Mouse (Mus musculus): Measurements from ENCODE around the gene Gm45713.
"Not testable (repeated sequence)": the region's sequence is repeated elsewhere in the genome, so short reads cannot be mapped to it uniquely, and the experiment has no call there.

The Gm45713 gene

GRCm38 (mm10) chr7:45139904-45140723 lies 4.1 kb upstream of the Gm45713 start:
- no peak for DNase-seq

GRCm38 (mm10) chr7:45138403-45138802 lies 2.4 kb upstream of the Gm45713 start:
- no peak for DNase-seq

- peak; percentile 40 to 59 for DNase-seq
Observed at GRCm38 (mm10) chr7:45137171-45138006, 1.4 kb upstream of the Gm45713 start.

GRCm38 (mm10) chr7:45135370-45135769 lies 661 bp downstream of the Gm45713 start:
- no peak for DNase-seq

- peak; percentile 40 to 64 for DNase-seq
Observed at GRCm38 (mm10) chr7:45134544-45135026, 1.4 kb downstream of the Gm45713 start.

GRCm38 (mm10) chr7:45133446-45134159 lies 2.4 kb downstream of the Gm45713 start:
- no peak for DNase-seq

- no peak for DNase-seq
Observed at GRCm38 (mm10) chr7:45131850-45132249, 4.2 kb downstream of the Gm45713 start.

GRCm38 (mm10) chr7:45129776-45130512 lies 6.1 kb downstream of the Gm45713 start:
- DNase-seq, result peak in 1 of 2 experiments; percentile 27

- no peak for DNase-seq
Observed at GRCm38 (mm10) chr7:45129318-45129717, 6.7 kb downstream of the Gm45713 start.

- peak; percentile 95 to 98 for DNase-seq
Observed at GRCm38 (mm10) chr7:45128624-45129246, 7.3 kb downstream of the Gm45713 start, which contains the start of gene Rpl13a. Gene Rpl13a, minus strand, starts transcription at chr7:45128761.

- DNase-seq, result no peak
Observed at GRCm38 (mm10) chr7:45127700-45128224, 8.3 kb downstream of the Gm45713 start.

- DNase-seq, result peak in 1 of 2 experiments; percentile 34
Observed at GRCm38 (mm10) chr7:45126844-45127699, 9.0 kb downstream of the Gm45713 start.

- DNase-seq, result peak in 1 of 2 experiments; percentile 30
Observed at GRCm38 (mm10) chr7:45126147-45126843, 9.7 kb downstream of the Gm45713 start.

- not testable (repeated sequence) for DNase-seq
Observed at GRCm38 (mm10) chr7:45125649-45126048, 10.4 kb downstream of the Gm45713 start.

- no peak for DNase-seq
Observed at GRCm38 (mm10) chr7:45125144-45125600, 10.9 kb downstream of the Gm45713 start.

GRCm38 (mm10) chr7:45124224-45125143 lies 11.5 kb downstream of the Gm45713 start, which contains the start of gene Rps11:
Gene Rps11, minus strand, starts transcription at chr7:45124439.
- peak; percentile 96 to 99 for DNase-seq

- peak in 1 of 2 experiments; percentile 59 for DNase-seq
Observed at GRCm38 (mm10) chr7:45123186-45123570, 12.9 kb downstream of the Gm45713 start.

GRCm38 (mm10) chr7:45122561-45123185 lies 13.4 kb downstream of the Gm45713 start:
- DNase-seq, result no peak
